Mouse (Mus musculus): ENCODE results near the gene Ppfia1. TPM values are rescaled to one million over a fixed set of nuclear protein-coding genes. Genes with fewer than 3 reads are reported as not detected.

The Ppfia1 gene
- total and polyA plus RNA-seq, 2 experiments from 2014 or later, result 18.6 to 43.5 TPM

DNA sequence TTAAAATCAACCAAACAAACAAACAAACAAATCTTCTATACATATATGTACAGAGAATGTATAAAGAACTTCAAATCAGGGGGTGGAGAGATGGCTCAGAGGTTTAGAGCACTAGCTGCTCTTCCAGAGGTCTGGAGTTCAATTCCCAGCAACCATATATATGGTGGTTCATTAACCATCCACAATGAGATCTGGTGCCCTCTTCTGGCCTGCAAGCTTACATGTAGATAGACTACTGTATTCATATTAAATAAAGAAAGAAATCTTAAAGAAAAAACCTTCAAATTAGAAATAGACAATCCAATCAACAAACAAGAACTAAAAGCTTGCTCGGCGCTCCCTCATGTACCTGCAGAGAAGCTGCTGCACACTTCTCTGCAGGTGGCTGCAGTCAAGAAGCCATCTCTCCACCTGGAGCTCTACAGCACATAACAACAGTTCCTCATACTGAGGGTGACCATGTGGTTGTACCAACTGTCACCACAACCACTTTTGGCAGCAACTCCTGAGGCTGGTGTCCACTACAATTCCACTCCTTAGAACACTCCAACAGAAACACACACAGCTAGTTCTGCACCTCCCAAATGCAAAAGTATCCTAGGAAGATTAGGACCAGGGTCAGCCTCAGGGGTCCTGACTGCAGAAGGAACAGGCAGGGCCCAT, 3.5 kb downstream of the Ppfia1 start:
- TF ChIP-seq EP300 (IDR thresholded peaks at IDR 0.05; ENCODE audit: low read depth), result no peak
- no peak for TF ChIP-seq CTCF (IDR thresholded peaks at IDR 0.05; ENCODE audit: low read depth)
- peaks cover 33% of the 10 kb centered on the region for H3K36me3 ChIP-seq (replicated peaks; ENCODE audit: control insufficient read depth, insufficient read depth, low read length)
- ATAC-seq (ENCODE audit: insufficient read depth, low read depth), result no peak
- H3K4me1 ChIP-seq (ENCODE audit: control insufficient read depth, insufficient read depth), result peaks cover 29% of the 10 kb centered on the region
- H3K9ac ChIP-seq (replicated peaks; ENCODE audit: low read depth, low read length), result no peak overlapping the region
- no peak for DNase-seq (ENCODE audit: low spot score)
- H3K27ac ChIP-seq (ENCODE audit: low read depth), result no peak overlapping the region
- no peak overlapping the region; the same call in 1 of the 2 replicates for H3K4me2 ChIP-seq (ENCODE audit: low read depth, low read length)
- no peaks in the 10 kb centered on the region for H3K27me3 ChIP-seq (ENCODE audit: control insufficient read depth, insufficient read depth, low read length)
- H3K4me3 ChIP-seq (ENCODE audit: low read depth, low read length), result no peak overlapping the region
- 100% methylated on average over 2 of the region's 2 CpGs for WGBS
- H3K9me3 ChIP-seq (replicated peaks; ENCODE audit: control insufficient read depth, low read length), result no peaks in the 10 kb centered on the region

DNA sequence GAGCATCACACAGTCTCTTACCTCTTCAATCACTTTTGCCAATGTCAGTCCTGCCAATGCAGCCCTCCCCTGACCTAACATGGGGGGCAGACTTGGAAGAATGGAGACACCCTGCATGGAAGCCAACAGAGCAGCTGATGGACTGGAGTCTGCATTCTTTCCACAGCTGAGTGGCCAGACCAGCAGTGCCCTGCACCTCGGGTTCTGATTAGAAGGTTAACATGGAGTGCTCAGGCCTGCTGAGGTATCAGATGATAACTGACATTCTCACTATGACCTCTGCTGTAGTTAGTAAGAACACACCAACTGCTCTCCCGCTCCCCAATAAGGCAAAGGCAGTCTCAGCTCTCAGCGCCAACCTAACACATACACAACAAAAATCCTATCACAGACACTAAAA, 8.3 kb downstream of the Ppfia1 start:
- H3K27me3 ChIP-seq (ENCODE audit: control insufficient read depth, insufficient read depth, low read length), result no peaks in the 10 kb centered on the region
- peak; percentile 77 for DNase-seq (ENCODE audit: low spot score)
- 30% methylated on average over 3 of the region's 3 CpGs for WGBS
- H3K4me2 ChIP-seq (ENCODE audit: low read depth, low read length), result no peak overlapping the region
- H3K36me3 ChIP-seq (replicated peaks; ENCODE audit: control insufficient read depth, insufficient read depth, low read length), result peaks cover 21% of the 10 kb centered on the region
- H3K9me3 ChIP-seq (replicated peaks; ENCODE audit: control insufficient read depth, low read length), result no peaks in the 10 kb centered on the region
- peak; percentile 96 for ATAC-seq (ENCODE audit: insufficient read depth, low read depth)
- peak overlapping the region; percentile 94 for H3K27ac ChIP-seq (ENCODE audit: low read depth)
- peaks cover 15% of the 10 kb centered on the region for H3K4me1 ChIP-seq (ENCODE audit: control insufficient read depth, insufficient read depth)
- H3K4me3 ChIP-seq (ENCODE audit: low read depth, low read length), result no peak overlapping the region
- no peak overlapping the region for H3K9ac ChIP-seq (replicated peaks; ENCODE audit: low read depth, low read length)
- TF ChIP-seq EP300 (IDR thresholded peaks at IDR 0.05; ENCODE audit: low read depth) (peak; percentile 78), CTCF (IDR thresholded peaks at IDR 0.05; ENCODE audit: low read depth) (no peak)

DNA sequence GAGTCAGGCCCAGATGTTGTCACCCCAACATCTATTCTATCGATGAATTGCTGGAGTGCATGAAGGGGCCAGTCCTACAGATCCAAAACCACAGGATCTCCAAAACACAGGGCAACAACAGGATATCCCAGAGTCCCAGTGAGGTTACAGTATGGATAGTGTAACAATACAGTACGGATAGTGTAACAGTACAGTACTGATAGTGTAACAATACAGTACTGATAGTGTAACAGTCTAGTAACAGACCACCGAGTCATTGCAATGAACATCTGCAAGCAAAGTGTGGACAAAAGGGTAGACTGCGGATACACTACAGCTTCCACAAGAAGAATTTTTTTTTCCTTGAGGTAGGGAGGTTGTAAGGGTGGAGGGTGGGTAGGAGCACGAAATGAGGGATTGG, 12.2 kb downstream of the Ppfia1 start:
- no peaks in the 10 kb centered on the region for H3K9me3 ChIP-seq (replicated peaks; ENCODE audit: control insufficient read depth, low read length)
- DNase-seq (ENCODE audit: low spot score) (no peak), ATAC-seq (ENCODE audit: insufficient read depth, low read depth) (no peak)
- WGBS, result 75% methylated on average over 5 of the region's 5 CpGs
- no peak overlapping the region for H3K4me2 ChIP-seq (ENCODE audit: low read depth, low read length)
- no peak overlapping the region for H3K4me3 ChIP-seq (ENCODE audit: low read depth, low read length)
- H3K27ac ChIP-seq (ENCODE audit: low read depth), result no peak overlapping the region
- peaks cover 43% of the 10 kb centered on the region for H3K4me1 ChIP-seq (ENCODE audit: control insufficient read depth, insufficient read depth)
- H3K9ac ChIP-seq (replicated peaks; ENCODE audit: low read depth, low read length), result no peak overlapping the region
- H3K36me3 ChIP-seq (replicated peaks; ENCODE audit: control insufficient read depth, insufficient read depth, low read length), result peaks cover 12% of the 10 kb centered on the region; the same call in 1 of the 2 replicates
- H3K27me3 ChIP-seq (ENCODE audit: control insufficient read depth, insufficient read depth, low read length), result no peaks in the 10 kb centered on the region
- TF ChIP-seq CTCF (IDR thresholded peaks at IDR 0.05; ENCODE audit: low read depth), result no peak
- TF ChIP-seq EP300 (IDR thresholded peaks at IDR 0.05; ENCODE audit: low read depth), result no peak

DNA sequence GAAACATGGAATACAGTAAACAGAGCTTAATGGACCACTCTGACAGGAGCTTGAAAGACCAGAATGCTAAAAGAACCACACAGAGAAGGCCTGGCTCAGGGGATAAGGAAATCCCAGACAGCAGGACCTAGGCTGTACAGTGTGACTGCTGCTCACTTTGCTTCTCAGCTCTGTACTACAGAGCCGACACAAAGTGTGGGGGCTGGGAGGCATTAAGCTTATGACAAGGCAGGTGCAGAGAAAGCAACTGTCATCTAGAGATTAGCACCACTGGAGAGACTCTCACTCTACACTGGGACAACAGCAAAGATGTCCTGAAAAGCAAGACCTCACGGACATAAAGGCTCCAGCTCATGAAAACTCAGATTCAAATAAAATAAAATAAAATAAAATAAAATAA, 14.4 kb downstream of the Ppfia1 start:
- H3K4me2 ChIP-seq (ENCODE audit: low read depth, low read length), result no peak overlapping the region
- no peak overlapping the region for H3K4me3 ChIP-seq (ENCODE audit: low read depth, low read length)
- DNase-seq (ENCODE audit: low spot score), result no peak
- H3K9ac ChIP-seq (replicated peaks; ENCODE audit: low read depth, low read length), result no peak overlapping the region
- WGBS, result 48% methylated on average over 2 of the region's 2 CpGs
- peaks cover 16% of the 10 kb centered on the region; the same call in 1 of the 2 replicates for H3K36me3 ChIP-seq (replicated peaks; ENCODE audit: control insufficient read depth, insufficient read depth, low read length)
- no peaks in the 10 kb centered on the region for H3K9me3 ChIP-seq (replicated peaks; ENCODE audit: control insufficient read depth, low read length)
- ATAC-seq (ENCODE audit: insufficient read depth, low read depth), result no peak
- peak overlapping the region; percentile 46 for H3K27ac ChIP-seq (ENCODE audit: low read depth)
- no peaks in the 10 kb centered on the region for H3K27me3 ChIP-seq (ENCODE audit: control insufficient read depth, insufficient read depth, low read length)
- TF ChIP-seq EP300 (IDR thresholded peaks at IDR 0.05; ENCODE audit: low read depth) (no peak), CTCF (IDR thresholded peaks at IDR 0.05; ENCODE audit: low read depth) (no peak)
- peaks cover 28% of the 10 kb centered on the region for H3K4me1 ChIP-seq (ENCODE audit: control insufficient read depth, insufficient read depth)

DNA sequence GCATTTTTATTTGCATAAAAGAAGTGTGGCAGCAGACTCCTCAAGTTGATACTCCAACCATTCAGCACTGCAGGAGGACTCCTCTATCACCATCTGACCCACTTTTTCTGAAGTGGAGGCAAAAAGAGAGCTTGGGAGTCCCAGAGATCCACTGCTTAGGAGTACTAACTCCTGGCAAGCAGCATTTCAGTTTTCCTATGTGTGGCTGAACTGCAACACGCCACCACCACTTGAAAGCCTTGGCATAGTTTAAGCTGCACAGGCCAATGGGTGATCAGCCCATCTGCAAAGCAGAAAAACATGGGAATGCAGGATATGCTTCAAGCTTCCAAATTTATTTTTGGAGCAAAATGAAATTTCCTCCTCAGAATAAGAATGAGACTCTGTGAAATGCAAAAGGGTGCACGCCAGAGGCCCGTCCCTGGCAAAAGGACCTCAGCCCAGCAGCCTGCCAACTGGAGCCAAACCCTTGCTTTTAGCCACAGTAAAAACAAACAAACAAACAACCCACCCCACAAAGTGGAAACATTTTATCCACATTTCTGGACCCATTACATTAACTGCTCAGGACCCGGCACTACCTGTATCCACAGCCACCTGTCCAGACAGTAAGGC, 15.4 kb downstream of the Ppfia1 start:
- WGBS, result 56% methylated on average over 4 of the region's 4 CpGs
- Histone ChIP-seq H3K9me3 (replicated peaks; ENCODE audit: control insufficient read depth, low read length) (no peaks in the 10 kb centered on the region), H3K36me3 (replicated peaks; ENCODE audit: control insufficient read depth, insufficient read depth, low read length) (peaks cover 16% of the 10 kb centered on the region; the same call in 1 of the 2 replicates), H3K4me3 (ENCODE audit: low read depth, low read length) (no peak overlapping the region), H3K9ac (replicated peaks; ENCODE audit: low read depth, low read length) (no peak overlapping the region), H3K27ac (ENCODE audit: low read depth) (peak overlapping the region; percentile 57), H3K4me2 (ENCODE audit: low read depth, low read length) (peak overlapping the region; percentile 5; the same call in 1 of the 2 replicates), H3K27me3 (ENCODE audit: control insufficient read depth, insufficient read depth, low read length) (no peaks in the 10 kb centered on the region), H3K4me1 (ENCODE audit: control insufficient read depth, insufficient read depth) (peaks cover 28% of the 10 kb centered on the region)
- no peak for TF ChIP-seq CTCF (IDR thresholded peaks at IDR 0.05; ENCODE audit: low read depth)
- no peak for TF ChIP-seq EP300 (IDR thresholded peaks at IDR 0.05; ENCODE audit: low read depth)
- ATAC-seq (ENCODE audit: insufficient read depth, low read depth) (peak; percentile 68; the same call in 1 of the 2 replicates), DNase-seq (ENCODE audit: low spot score) (peak; percentile 54)

Data from heart, postnatal 0 days (tissue).